Mouse (Mus musculus) small intestine, adult 2 months (tissue): Measurements from ENCODE around the gene Plscr1.

Experiments used
- CTCF ChIP-seq: fragments of 200-500 bp; IDR thresholded peaks from 2 replicates; pipeline ENCODE4 v1.5.1; 2012; ENCODE audit warnings: low read depth, mild to moderate bottlenecking, control low read depth, inconsistent platforms, low read length, moderate library complexity, mixed read lengths; ENCODE audit not compliant: insufficient replicate concordance, insufficient read length; ENCODE audit errors: extremely low read depth
- POLR2A ChIP-seq: fragments of 200-500 bp; IDR thresholded peaks from 2 replicates; pipeline ENCODE4 v1.6.1; 2012; ENCODE audit warnings: low read depth, mild to moderate bottlenecking, control low read depth, inconsistent platforms, low read length, moderate library complexity

DNA sequence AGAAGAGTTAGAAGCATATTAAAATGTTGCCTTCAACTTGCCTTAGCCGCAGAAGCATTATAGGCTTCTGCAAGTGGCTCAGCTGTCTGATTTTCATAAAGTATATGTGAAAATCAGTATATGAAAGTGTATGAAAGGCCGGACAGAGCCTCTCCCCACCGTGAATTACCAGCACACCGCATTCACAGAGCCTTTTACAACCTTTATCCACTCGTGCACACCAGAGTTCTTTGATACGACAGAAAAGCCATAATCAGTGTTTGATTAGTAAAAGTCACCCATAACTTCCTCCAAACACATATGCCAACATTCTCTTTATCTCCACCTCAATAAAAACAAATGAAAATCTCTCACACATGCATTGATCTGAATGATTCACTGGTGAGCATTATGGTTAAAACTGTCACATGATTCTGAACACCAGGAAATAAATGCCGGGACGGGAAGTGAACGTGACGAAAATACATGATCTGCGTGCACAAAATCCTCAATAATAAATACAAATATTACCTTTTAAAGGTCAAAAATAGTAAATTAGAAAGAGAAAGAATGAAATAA, 14.6 kb upstream of the Plscr1 start:
- TF ChIP-seq POLR2A (no peak), CTCF (no peak)
